Mouse (Mus musculus): ENCODE measurements at regions not wholly inside any gene's neighbourhood (a gene's known extent, or its start where the extent isn't known, plus 50 kb on each side); places are given as distances from the start of the nearest gene placed in this dataset.

GRCm38 (mm10) chr16:71963579-71963978, 344.5 kb upstream of the Robo1 start:
- DNase-seq: no peak

GRCm38 (mm10) chr16:71973811-71974210, 334.3 kb upstream of the Robo1 start:
- no peak for DNase-seq

- DNase-seq: no peak
Measured at GRCm38 (mm10) chr16:71997634-71998278, 310.4 kb upstream of the Robo1 start.

GRCm38 (mm10) chr16:72027404-72028215, 280.5 kb upstream of the Robo1 start:
- peak; percentile 4 for DNase-seq

- DNase-seq: no peak
Measured at GRCm38 (mm10) chr16:72028216-72028610, 279.9 kb upstream of the Robo1 start.

GRCm38 (mm10) chr16:72028798-72029197, 279.3 kb upstream of the Robo1 start:
- DNase-seq: peak; percentile 4

GRCm38 (mm10) chr16:72029273-72029672, 278.8 kb upstream of the Robo1 start:
- no peak for DNase-seq

- no peak for DNase-seq
Measured at GRCm38 (mm10) chr16:72068254-72068653, 239.9 kb upstream of the Robo1 start.

- DNase-seq: no peak
Measured at GRCm38 (mm10) chr16:72069581-72069980, 238.5 kb upstream of the Robo1 start.

GRCm38 (mm10) chr16:72071756-72072471, 236.2 kb upstream of the Robo1 start:
- DNase-seq: no peak

- DNase-seq: no peak
Measured at GRCm38 (mm10) chr16:72085181-72085580, 222.9 kb upstream of the Robo1 start.

GRCm38 (mm10) chr16:72088053-72088452, 220.1 kb upstream of the Robo1 start:
- DNase-seq: no peak

GRCm38 (mm10) chr16:72088916-72089315, 219.2 kb upstream of the Robo1 start:
- no peak for DNase-seq
